Mouse (Mus musculus) kidney, postnatal 0 days (tissue): ENCODE data around the gene Xlr5a. TPM values are rescaled to one million over a fixed set of nuclear protein-coding genes. Genes with fewer than 3 reads are reported as not detected.

Source experiments
- ATAC-seq: fragments of 200-750 bp; cut with Nextera tagmentation; replicated peaks from 2 replicates; pipeline ENCODE4 v1.8.0; 2017; ENCODE audit warnings: low read depth, moderate number of reproducible peaks, moderate TSS enrichment, moderate library complexity; ENCODE audit not compliant: low FRiP score
- DNase-seq: peaks from one replicate; pipeline ENCODE4 v3.0.0-alpha.2; 2016; ENCODE audit warnings: low spot score
- H3K27ac ChIP-seq: fragments of 300-500 bp; sonication (generic); 2 replicates; pipeline ENCODE4 v1.5.1; 2014; ENCODE audit warnings: mild to moderate bottlenecking
- H3K27me3 ChIP-seq: fragments of 300-500 bp; sonication (generic); 2 replicates; pipeline ENCODE4 v1.6.1; 2014; ENCODE audit warnings: low read length, mixed read lengths; ENCODE audit not compliant: insufficient read depth
- H3K36me3 ChIP-seq: fragments of 300-500 bp; sonication (generic); 2 replicates; pipeline ENCODE4 v1.6.1; 2014; ENCODE audit warnings: low read length, mixed read lengths; ENCODE audit not compliant: insufficient read depth
- H3K4me1 ChIP-seq: fragments of 300-500 bp; sonication (generic); replicated peaks from 2 replicates; pipeline ENCODE4 v1.6.1; 2014; ENCODE audit warnings: antibody characterized with exemption, low read length, mixed read lengths; ENCODE audit not compliant: insufficient read depth
- H3K4me2 ChIP-seq: fragments of 300-500 bp; sonication (generic); 2 replicates; pipeline ENCODE4 v1.6.1; 2014; ENCODE audit warnings: mild to moderate bottlenecking, low read length, moderate library complexity, mixed read lengths
- H3K4me3 ChIP-seq: fragments of 300-500 bp; sonication (generic); replicated peaks from 2 replicates; pipeline ENCODE4 v1.5.1; 2014; ENCODE audit warnings: low read depth, low read length
- H3K9ac ChIP-seq: fragments of 300-500 bp; sonication (generic); 2 replicates; pipeline ENCODE4 v1.6.1; 2014; ENCODE audit warnings: low read depth, low read length
- H3K9me3 ChIP-seq: fragments of 300-500 bp; sonication (generic); replicated peaks from 2 replicates; pipeline ENCODE4 v1.6.1; 2016; ENCODE audit warnings: low read length, inconsistent platforms, mixed read lengths
- CTCF ChIP-seq: IDR thresholded peaks from 2 replicates; pipeline ENCODE4 v1.5.1; 2016; ENCODE audit warnings: antibody characterized with exemption, low read depth, mild to moderate bottlenecking, moderate library complexity
- WGBS: fragments of 180-500 bp; shearing (Covaris S2); extraction: QIAGEN DNeasy Blood & Tissue Kit; methylation state at CpG from one replicate; pipeline ENCODE4 v1.1.7; 2014; 5-methylcytosine and 5-hydroxymethylcytosine counted together
- polyA plus RNA-seq: library from polyadenylated mRNA; unstranded; fragments of >200 nt; fragmentation: Nextera tagmentation; extraction: Ambion mirVana; gene quantifications from 2 replicates; pipeline ENCODE4 v1.2.1, GENCODE M21; 2015

Gene Xlr5a
- polyA plus RNA-seq, 1 experiment from 2014 or later: 0.16 TPM

- Histone ChIP-seq H3K27ac (no peak within 1 kb of the TSS), H3K9me3 (no peaks in the 10 kb centered on the region), H3K4me1 (no peaks in the 10 kb centered on the region), H3K36me3 (no peaks in the 10 kb centered on the region), H3K27me3 (no peaks in the 10 kb centered on the region), H3K9ac (no peak within 1 kb of the TSS), H3K4me2 (peak within 1 kb of the TSS; percentile 35), H3K4me3 (no peak within 1 kb of the TSS)
- ATAC-seq: no peak
- no peak for TF ChIP-seq CTCF
- DNase-seq: no peak
- WGBS: 34% methylated on average over 7 of the region's 7 CpGs
These were observed 228.4 kb downstream of the Xlr5a start, which contains the start of gene Pnma3 for GRCm38 (mm10) chrX:73064415-73064793. Gene Pnma3, plus strand, starts transcription at chrX:73064787.

GRCm38 (mm10) chrX:73063512-73064414 lies 229.0 kb downstream of the Xlr5a start:
- Histone ChIP-seq H3K4me2 (peak overlapping the region; percentile 35), H3K4me1 (no peaks in the 10 kb centered on the region), H3K27ac (no peak overlapping the region), H3K9me3 (no peaks in the 10 kb centered on the region), H3K9ac (no peak overlapping the region), H3K36me3 (no peaks in the 10 kb centered on the region), H3K27me3 (no peaks in the 10 kb centered on the region), H3K4me3 (no peak overlapping the region)
- 37% methylated on average over 24 of the region's 24 CpGs for WGBS
- DNase-seq (peak; percentile 18), ATAC-seq (no peak; the same call in 1 of the 2 replicates)
- no peak for TF ChIP-seq CTCF

- Histone ChIP-seq H3K4me2 (no peak overlapping the region), H3K4me1 (no peaks in the 10 kb centered on the region), H3K9me3 (no peaks in the 10 kb centered on the region), H3K27ac (no peak overlapping the region), H3K27me3 (no peaks in the 10 kb centered on the region), H3K36me3 (no peaks in the 10 kb centered on the region), H3K9ac (no peak overlapping the region), H3K4me3 (no peak overlapping the region)
- ATAC-seq: no peak
- DNase-seq: no peak
- 42% methylated on average over 5 of the region's 5 CpGs for WGBS
- TF ChIP-seq CTCF: no peak
These were observed 230.5 kb downstream of the Xlr5a start for GRCm38 (mm10) chrX:73062323-73062722.

GRCm38 (mm10) chrX:73061528-73061927 lies 231.2 kb downstream of the Xlr5a start:
- Histone ChIP-seq H3K36me3 (no peaks in the 10 kb centered on the region), H3K9me3 (no peaks in the 10 kb centered on the region), H3K27me3 (no peaks in the 10 kb centered on the region), H3K4me1 (no peaks in the 10 kb centered on the region), H3K9ac (no peak overlapping the region), H3K4me2 (no peak overlapping the region), H3K27ac (no peak overlapping the region), H3K4me3 (no peak overlapping the region)
- no peak for ATAC-seq
- TF ChIP-seq CTCF: no peak
- 89% methylated on average over 1 of the region's 1 CpGs for WGBS
- DNase-seq: no peak

Other genes with a start within 250 kb of the Xlr5a start
- 0.04 and 0.06 TPM in 2 replicates for gene Pnma3, start 228.2 kb downstream of the Xlr5a start, polyA plus RNA-seq
- gene Xlr4a, start 210.5 kb downstream of the Xlr5a start, polyA plus RNA-seq: 0.79 and 3.6 TPM in 2 replicates
- gene Xlr3a, start 195.9 kb downstream of the Xlr5a start, polyA plus RNA-seq: 1.7 and 7.6 TPM in 2 replicates
- gene Gm14685, start 175.9 kb downstream of the Xlr5a start, polyA plus RNA-seq: 0.07 TPM in 1 of 2 replicates, not detected in the other
- 0.13 and 0.21 TPM in 2 replicates for gene Xlr5b, start 144.2 kb downstream of the Xlr5a start, polyA plus RNA-seq
- gene DXBay18, start 143.5 kb downstream of the Xlr5a start, polyA plus RNA-seq: not detected in 2 replicates
- gene Spin2d, start 116.0 kb downstream of the Xlr5a start, polyA plus RNA-seq: not detected in 2 replicates
- 1.2 and 26.3 TPM in 2 replicates for gene Xlr3b, start 100.8 kb downstream of the Xlr5a start, polyA plus RNA-seq
- 2.8 TPM in 1 of 2 replicates, not detected in the other for gene Xlr4b, start 78.6 kb downstream of the Xlr5a start, polyA plus RNA-seq
- 15.1 and 16.6 TPM in 2 replicates for gene F8a, start 64.7 kb downstream of the Xlr5a start, polyA plus RNA-seq
- gene Xlr4c, start 49.8 kb downstream of the Xlr5a start, polyA plus RNA-seq: 0.14 TPM in 1 of 2 replicates, not detected in the other
- gene Xlr3c, start 27.6 kb downstream of the Xlr5a start, polyA plus RNA-seq: 0.09 TPM in 1 of 2 replicates, not detected in the other
- 0.20 TPM in 1 of 2 replicates, not detected in the other for gene Xlr5c, start within 50 bp of the Xlr5a start, polyA plus RNA-seq
- not detected in 2 replicates for gene Gm45015, start 43.9 kb upstream of the Xlr5a start, polyA plus RNA-seq
- 5.4 and 6.0 TPM in 2 replicates for gene Zfp275, start 49.6 kb upstream of the Xlr5a start, polyA plus RNA-seq
- gene Gm18336, start 105.8 kb upstream of the Xlr5a start, polyA plus RNA-seq: not detected in 2 replicates
- 0.04 and 0.05 TPM in 2 replicates for gene Zfp92, start 118.1 kb upstream of the Xlr5a start, polyA plus RNA-seq
- 0.12 and 0.18 TPM in 2 replicates for gene Trex2, start 142.4 kb upstream of the Xlr5a start, polyA plus RNA-seq
- 40.3 and 49.3 TPM in 2 replicates for gene Haus7, start 166.1 kb upstream of the Xlr5a start, polyA plus RNA-seq
- 90.4 and 93.4 TPM in 2 replicates for gene Bgn, start 190.6 kb upstream of the Xlr5a start, polyA plus RNA-seq
- gene Atp2b3, start 210.1 kb upstream of the Xlr5a start, polyA plus RNA-seq: 0.11 and 0.22 TPM in 2 replicates